Mouse (Mus musculus) cerebellum, postnatal 14 days (tissue): ENCODE measurements around the gene Pou3f1.
"Not testable (repeated sequence)": the region's sequence is repeated elsewhere in the genome, so short reads cannot be mapped to it uniquely, and the experiment has no call there.

ENCODE experiments used
- DNase-seq, 2 experiments: peaks; one replicate each; pipeline ENCODE4 v3.0.0; 2021; ENCODE audit warnings: mixed read lengths in 2 of 2

Gene Pou3f1

DNA sequence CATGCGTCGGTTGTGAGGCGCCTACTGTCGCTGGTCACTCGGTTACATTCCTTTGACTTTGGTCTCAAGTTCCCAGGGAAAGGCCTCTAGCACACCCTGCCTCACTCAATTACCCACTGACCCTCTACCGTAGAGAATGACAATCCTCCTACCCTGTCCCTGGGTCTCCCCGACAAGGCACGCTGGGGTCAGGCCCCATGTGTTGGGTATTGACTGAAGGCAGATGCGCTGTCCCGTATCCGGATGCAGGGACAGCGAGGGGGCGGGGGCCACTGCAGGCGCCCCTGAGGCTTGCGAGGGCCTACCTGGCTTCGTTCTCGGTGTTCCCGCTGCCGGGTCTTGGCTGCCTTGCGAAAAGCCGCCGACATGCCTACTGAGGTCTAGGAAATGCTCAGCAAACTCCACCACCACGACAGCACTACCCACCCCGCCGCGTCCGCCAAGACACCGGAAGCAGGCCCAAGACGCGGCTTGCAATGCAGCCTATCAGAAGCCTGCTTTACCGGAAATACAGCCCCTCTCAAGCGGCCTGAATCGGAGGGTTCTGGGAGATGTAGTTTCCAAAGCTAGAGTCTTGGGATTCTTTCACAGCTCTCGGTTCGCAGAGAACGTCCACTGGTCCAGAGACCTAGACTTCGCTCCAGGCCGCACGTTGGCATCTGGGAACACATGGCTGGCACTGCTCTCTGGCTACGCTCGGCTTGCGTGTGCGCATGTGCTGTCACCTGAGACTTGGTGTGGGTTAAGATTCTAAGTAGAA, 36.7 kb downstream of the Pou3f1 start, which contains the start of gene Utp11:
Utp11 (minus strand) TSS at position 466 of the 760 bp plus-strand sequence.
- DNase-seq: peak; percentile 87 to 88

DNA sequence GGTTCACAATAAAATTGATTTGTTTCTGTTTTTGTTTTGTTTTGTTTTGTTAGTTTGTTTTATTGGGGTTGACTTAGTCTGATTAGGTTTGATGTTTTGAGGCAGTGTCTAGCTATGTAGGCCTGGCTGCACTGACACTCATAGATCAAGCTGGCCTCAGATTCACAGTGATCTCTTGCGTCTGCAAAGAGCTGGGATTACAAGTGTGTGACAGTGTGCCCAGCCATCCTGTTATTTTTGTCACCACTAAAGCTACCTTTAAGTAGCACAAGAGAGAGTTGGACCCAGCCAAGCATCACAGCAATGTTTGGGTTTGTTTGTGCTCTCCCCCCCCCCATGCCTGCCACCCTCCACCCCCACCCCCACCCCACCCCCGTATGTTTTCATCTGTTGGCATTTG, 38.0 kb downstream of the Pou3f1 start:
- DNase-seq: no peak

DNA sequence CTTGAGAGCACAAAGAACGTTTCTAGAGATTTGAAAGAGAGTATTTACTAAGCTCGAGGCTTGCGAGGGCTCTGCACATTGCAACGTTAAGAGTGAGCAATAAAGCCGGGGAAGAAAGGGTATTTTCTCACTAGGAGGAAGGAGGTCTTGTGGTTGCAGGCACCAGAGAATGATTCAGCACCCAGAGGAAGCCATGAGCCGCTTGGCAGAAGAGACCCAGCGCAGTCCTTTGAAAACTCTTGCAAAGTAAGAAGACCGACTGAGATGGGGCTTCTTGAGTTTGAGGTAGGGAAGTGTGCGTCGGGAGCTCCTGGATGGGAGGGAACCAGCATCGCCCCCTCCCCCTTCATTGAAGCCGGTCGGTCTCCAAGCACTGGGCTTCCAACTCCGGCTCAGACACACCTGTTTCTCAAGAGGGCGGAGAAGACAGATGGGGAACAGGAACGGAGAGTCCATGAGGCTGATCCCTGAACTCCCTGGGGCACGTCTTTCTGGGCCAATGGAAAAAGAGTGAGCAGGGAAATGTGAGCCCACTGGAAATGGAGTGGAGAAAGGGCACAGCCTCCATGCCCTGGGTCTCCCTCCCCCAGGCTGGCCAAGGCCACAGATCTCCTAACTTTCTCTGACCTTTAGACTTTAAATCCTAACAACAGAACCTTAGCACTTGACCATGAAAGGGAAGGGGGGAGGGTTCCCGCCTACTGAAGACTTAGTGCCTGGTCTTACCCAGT, 39.3 kb downstream of the Pou3f1 start:
- no peak for DNase-seq

DNA sequence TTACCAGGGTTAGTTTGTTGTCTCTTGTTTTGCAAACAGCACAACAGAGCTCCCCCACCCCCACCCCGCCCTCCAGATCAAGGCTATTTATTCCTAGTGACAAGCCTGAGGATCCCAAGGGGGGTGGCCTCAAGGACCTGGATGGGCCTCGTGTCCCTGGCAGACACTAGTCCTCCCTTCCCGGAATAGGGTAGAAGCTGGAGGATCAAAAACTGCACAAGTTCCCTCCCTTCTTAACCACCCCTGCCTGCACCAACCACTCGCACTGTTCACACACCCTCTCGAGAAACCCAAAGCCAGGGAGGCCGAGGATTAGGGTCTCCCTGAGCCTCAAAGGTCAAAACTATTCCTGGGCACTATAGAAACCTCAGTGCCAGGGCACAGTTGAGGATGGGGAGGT, 43.2 kb downstream of the Pou3f1 start:
- DNase-seq: no peak

DNA sequence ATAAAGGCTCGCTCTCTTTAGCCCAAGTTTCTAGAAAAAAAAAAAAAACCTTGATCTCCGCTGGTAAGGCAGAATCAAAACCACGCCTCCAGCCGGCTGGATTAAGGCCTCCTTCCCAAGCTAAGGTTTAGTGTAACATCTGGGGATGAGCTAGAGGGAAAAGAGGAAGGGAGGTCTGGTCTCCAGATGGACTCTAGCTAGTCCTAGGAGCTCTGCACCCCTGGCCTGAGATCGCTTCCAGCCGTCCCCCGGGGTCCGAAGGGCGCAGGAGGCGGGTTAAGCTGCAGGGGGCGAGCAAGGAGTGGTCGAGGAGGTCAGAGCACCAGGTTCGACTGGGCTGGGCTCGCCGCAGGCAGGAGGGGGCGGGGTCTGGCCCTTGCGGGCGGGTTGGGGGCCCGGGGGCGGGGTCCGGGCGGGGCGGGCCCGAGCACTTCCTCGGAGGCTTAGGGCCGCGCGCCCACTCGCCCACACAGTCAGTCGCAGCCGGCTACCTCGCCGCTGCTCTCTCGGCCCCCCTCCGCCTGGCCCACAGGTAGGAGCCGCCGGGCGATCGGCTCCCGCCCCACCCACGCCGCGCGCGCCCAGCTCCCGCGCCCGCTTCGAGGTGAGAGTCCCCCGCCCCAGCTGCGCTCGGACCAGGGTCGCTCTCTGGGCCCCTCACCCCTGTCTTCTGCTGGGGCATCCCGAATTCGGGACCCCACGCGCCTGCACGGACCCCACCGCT, 43.8 kb downstream of the Pou3f1 start, which contains the start of gene Fhl3:
Fhl3 (plus strand) TSS at position 454 of the 724 bp plus-strand sequence.
- peak in 1 of 2 experiments; percentile 21 for DNase-seq

DNA sequence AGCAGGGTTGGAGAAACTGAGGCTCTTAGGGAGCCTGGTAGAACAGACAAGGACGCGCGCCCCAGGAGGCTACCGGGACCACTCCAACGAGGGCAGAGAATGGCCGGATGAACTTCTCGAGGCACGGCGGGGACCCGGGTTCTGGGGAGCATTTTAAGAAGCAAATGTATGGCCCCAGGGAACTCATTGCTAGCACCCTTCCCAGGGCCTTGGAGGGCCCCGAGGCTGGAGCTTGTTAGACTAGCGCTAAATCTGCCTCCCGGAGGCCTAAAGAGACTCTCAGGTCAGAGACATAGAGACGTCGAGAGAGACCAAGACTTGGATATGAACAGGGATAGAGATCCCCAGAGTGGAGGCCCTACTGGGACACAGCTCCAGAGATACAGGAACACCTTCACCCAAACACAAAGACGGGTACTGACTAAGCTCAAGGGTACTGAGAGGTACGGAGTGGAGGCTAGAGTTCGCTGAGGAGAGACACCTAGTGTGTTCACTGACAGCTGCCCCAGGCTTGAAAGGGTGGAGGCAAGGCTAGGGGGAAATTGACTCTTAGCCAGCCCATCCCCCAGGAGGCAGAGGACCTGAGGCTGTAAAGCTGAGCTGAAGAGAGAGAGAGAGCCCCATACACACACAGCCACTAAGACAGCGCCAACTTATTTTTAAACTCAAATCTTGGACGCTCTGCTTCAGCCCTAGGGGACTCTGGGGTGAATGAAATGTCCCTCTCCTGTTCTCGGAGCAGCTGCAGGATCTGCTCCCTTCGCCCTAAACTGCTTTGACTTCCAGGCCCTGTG, 44.6 kb downstream of the Pou3f1 start:
- DNase-seq: peak; percentile 44 to 56

DNA sequence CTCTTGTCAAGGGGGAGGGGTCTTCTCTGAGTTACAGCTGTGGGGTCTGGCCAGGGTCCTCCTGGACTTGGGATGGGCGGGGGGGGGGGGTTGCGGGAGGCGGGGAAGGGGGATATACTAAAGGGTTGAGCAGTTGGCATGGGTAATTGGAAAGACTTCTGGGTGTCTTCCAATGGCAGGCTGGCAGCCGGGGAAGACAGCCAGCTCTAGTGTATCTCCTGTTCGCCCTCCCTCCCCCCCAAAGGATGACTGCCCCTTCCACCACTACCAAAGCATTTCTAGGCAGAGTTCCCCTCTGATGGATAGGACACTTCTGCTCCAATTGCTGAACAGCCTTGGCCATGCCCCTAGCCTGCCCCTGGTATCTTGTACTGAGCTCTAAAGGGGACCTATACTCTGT, 45.3 kb downstream of the Pou3f1 start:
- peak; percentile 73 to 78 for DNase-seq

DNA sequence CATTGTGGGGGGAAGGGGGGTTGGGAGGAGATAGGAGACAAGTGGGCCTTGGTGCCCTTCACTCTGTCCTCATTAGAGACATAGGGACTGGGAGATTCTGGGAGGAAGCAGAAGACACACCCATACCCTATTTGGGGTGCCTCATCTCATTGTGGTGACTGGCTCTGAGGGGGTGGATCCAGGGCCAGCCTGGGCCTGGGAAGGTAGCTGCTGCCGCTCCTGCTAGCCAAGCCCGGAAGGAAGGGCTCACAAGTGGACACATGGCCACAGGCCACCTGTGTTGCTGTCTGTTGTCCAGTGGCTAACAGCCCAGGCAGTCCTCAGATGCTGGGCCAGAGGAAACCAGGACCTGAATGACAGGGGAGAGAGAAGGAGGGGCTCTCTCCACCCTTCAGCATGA, 46.8 kb downstream of the Pou3f1 start:
- DNase-seq: peak in 1 of 2 experiments; percentile 25

DNA sequence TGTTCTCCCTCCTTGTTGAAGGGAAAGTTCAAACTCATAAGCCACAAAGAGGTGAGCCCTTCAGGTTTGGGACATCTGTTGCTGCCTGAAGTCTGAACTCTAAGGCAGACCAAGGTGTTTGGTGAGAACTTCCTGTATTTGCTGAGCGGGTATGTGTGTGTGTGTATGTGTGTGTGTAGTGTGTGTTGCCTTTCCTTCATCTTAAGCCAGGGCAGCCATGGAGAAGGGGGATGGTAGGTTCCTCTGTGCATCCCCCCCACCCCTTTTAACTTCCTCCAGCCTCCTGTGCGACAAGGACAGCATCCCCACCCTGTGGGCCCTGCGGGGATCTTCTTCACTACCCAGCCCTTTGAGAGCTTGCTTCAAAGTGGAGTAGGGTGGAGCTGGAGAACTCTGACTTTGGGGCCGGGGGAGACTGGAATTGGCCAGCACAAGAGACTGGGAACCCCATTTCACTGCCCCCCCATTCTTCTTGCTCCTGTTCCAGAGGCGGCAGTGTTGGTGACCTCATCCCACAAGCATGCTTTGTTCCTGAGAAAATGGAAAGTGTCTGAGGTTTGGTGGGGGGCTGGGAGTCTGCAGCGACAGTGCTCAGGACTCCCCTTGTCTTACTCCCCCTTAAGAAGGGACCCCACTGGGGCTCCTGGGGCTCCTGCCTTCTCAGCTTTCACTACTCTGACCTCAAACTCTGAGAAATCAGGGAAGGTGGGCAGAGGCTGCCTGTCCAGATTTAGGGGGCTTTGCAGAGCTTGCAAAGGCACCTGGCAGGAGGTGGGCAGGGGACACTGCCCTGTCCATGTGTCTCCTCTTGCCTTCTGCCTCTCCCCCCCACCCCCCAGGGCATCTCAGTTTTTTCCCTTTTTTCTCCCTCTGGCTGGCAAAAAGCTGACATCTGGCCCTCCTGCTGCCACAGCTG, 47.5 kb downstream of the Pou3f1 start:
- DNase-seq: no peak

DNA sequence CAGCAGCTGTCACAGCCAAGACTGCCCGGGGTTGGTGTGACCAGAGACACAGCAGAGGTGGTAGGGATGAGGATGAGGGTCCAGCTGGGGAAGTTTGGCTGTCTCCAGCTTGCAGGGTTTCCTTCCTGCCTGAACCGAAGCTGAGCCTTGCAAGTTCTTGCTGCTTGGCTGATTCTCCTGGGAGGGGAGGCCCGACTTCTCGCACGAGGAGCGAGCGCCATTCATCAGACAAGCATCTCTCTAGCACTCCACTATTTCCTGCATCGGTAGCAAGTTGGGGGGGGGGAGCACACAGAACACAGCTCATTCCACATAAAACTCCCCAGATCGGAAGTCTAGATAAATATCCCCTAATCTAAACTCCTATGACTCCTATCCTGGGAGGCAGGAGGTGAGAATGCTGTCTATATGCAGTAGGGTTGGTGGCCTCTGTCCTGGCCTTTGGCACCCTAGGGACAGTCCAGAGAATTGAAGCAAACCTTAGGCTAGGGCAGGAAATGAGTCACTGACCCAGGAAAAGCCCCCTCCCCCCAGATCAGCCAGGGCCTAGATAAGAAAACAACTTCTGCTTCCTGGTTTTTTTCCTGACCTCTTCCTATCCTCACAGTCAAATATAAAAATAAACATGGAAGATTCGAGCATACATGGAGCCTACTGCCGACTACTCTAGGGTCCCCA, 48.3 kb downstream of the Pou3f1 start:
- DNase-seq: no peak

DNA sequence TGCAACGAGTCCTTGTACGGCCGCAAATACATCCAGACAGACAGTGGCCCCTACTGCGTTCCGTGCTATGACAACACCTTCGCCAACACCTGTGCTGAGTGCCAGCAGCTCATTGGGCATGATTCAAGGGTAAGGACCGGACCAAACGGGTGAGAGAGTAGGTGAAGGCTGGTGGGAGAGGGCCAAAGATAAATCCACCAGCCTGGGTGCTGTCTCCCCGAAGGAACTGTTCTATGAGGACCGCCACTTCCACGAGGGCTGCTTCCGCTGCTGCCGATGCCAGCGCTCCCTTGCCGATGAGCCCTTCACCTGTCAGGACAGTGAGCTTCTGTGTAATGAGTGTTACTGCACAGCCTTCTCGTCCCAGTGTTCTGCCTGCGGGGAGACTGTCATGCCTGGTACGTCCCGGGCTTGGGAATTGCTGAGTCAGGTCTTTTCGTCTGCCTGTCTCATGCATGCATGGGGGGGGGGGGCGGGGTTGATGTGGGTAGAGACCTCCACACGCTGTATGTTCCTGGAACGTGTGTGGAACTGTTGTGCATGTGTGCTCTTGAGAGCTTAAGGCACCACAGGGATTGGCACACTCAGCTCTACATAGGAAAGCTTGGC, 49.2 kb downstream of the Pou3f1 start:
- no peak for DNase-seq

DNA sequence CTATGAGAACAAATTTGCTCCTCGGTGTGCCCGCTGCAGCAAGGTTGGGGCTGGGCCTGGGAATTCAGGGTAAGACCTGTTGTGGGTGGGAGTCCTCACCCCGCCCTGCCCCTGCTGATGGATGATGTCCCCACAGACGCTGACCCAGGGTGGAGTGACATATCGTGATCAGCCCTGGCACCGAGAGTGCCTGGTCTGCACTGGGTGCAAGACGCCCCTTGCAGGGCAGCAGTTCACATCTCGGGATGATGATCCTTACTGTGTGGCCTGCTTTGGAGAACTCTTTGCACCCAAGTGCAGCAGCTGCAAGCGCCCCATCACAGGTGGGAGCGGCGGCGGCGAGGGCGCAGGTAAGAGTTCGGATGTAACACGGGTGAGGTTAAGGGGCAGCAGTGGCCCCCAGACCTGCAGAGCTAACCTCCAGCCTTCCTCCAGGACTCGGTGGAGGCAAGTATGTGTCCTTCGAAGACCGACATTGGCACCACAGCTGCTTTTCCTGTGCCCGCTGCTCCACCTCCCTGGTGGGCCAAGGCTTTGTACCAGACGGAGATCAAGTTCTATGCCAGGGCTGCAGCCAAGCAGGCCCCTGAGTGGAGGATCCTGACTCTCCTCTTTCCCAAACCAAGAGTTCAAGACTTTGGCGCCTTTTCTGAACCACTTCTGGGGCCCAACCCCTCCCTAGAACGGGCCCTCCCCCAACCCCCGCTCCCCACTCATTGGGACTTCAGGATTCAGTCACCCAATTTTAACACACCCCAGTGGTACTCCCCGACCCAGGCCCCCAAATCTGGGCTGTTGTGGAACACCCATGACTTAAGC, 51.0 kb downstream of the Pou3f1 start:
- DNase-seq: not testable (repeated sequence)

DNA sequence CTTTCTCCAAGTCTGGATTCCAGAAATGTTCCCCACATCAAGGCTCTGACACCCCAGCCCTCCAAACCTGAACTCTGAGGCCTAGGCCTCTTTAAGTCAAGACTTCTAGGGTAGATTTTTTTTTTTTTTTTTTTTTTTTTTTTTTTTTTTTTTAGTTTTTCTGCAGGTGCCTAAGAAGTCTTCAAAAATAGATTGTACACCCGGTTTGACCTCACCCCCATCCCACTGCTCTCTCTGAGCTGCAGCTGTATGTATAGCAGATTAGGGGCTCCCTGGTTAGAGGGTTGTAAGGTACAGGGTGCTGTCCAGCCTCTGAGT, 51.6 kb downstream of the Pou3f1 start:
- not testable (repeated sequence) for DNase-seq

DNA sequence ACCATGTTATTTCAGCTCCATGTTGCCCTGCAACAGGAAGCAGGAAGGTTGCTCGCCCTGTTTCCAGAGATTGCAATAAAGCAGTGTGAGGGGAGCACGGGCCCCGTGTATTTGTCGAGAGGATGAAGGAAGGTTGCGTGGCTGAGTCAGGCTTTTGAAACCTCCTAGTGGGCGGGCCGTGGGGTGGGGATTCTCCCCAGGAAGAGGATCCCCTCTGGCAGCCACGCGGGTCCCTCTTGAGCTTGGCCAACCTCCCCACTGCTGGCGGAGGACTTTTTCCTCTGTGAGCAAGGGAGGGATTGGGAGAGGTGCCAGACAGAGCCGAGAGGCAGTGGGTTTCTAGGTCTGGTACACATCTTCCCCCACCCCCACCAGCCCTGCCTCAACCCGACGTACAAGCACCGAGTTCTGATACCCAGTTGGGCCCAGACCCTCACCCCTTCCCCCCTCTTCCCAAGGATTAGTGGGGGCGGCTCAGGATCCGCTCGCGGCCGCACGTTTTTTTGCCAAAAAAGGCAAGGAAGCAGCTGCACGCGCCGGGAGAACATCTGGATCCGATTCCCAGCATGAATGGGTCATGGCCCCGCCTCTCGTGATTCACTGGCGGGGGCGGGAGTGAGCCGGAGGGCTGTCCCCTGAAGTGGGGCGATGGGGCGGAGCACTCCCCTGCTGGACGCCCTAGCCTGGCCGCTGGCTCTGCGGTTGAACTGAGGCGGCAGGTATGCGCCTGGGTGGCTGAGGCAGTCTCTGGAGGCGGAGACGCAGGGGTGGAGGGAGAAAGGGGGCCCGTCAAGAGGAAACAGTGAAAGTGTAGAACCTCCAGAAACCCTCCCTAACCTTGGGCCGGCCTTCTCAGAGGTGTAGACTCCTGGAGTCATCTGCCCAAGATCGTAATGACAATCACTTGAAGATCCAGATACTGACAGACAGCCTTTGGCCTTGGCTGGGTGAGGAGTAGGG, 52.2 kb downstream of the Pou3f1 start:
- peak; percentile 33 to 63 for DNase-seq

DNA sequence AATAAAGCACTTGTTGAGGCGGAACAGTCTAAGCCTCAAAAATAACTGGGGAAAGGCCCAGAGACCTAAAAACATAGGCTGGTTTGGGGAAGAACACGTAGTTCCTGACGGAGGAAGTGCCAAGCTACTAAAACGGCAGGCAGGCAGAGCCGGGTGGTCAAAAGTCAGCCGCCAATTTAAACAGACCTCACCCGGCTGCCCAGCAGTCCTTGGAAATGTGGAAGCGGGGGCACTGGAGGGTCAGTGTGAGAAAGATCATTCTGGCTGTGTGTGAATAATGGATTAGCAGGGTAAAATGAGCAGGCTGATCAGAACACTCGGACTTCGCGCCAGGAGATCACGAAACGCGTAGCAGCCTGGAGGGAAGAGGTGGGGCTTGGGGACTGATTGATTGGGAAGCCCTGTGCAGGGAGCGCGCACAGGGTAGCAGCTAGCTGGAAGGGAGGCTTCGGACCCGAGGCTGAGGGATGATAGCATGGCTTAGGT, 53.4 kb downstream of the Pou3f1 start:
- no peak for DNase-seq
